Mouse (Mus musculus): Measurements from ENCODE around the gene Gm45618. TPM values are rescaled to one million over a fixed set of nuclear protein-coding genes. Genes with fewer than 3 reads are reported as not detected.

Gm45618 gene
- polyA plus RNA-seq, 1 experiment from 2014 or later, result not detected

Other genes with a start within 250 kb of the Gm45618 start
- gene Tollip, start 202.2 kb downstream of the Gm45618 start, polyA plus RNA-seq (2014; fragmentation: Nextera tagmentation; extraction: Ambion mirVana), result 21.0 and 45.8 TPM in 2 replicates
- 0.46 and 0.69 TPM in 2 replicates for gene Brsk2, start 171.0 kb downstream of the Gm45618 start, polyA plus RNA-seq (2014; fragmentation: Nextera tagmentation; extraction: Ambion mirVana)
- gene Mob2, start 59.7 kb downstream of the Gm45618 start, polyA plus RNA-seq (2014; fragmentation: Nextera tagmentation; extraction: Ambion mirVana), result 63.8 and 65.8 TPM in 2 replicates
- 1.2 and 1.3 TPM in 2 replicates for gene Dusp8, start 24.9 kb downstream of the Gm45618 start, polyA plus RNA-seq (2014; fragmentation: Nextera tagmentation; extraction: Ambion mirVana)
- not detected in 2 replicates for gene Gm39115, start 15.3 kb upstream of the Gm45618 start, polyA plus RNA-seq (2014; fragmentation: Nextera tagmentation; extraction: Ambion mirVana)
- not detected in 2 replicates for gene Gm45337, start 23.9 kb upstream of the Gm45618 start, polyA plus RNA-seq (2014; fragmentation: Nextera tagmentation; extraction: Ambion mirVana)
- gene Gm29735, start 36.4 kb upstream of the Gm45618 start, polyA plus RNA-seq (2014; fragmentation: Nextera tagmentation; extraction: Ambion mirVana), result not detected in 2 replicates
- not detected in 2 replicates for gene Gm4553, start 45.0 kb upstream of the Gm45618 start, polyA plus RNA-seq (2014; fragmentation: Nextera tagmentation; extraction: Ambion mirVana)
- gene Krtap5-2, start 55.3 kb upstream of the Gm45618 start, polyA plus RNA-seq (2014; fragmentation: Nextera tagmentation; extraction: Ambion mirVana), result not detected in 2 replicates
- gene Gm10153, start 69.7 kb upstream of the Gm45618 start, polyA plus RNA-seq (2014; fragmentation: Nextera tagmentation; extraction: Ambion mirVana), result not detected in 2 replicates
- gene Krtap5-3, start 80.6 kb upstream of the Gm45618 start, polyA plus RNA-seq (2014; fragmentation: Nextera tagmentation; extraction: Ambion mirVana), result not detected in 2 replicates
- not detected in 2 replicates for gene Gm7579, start 91.1 kb upstream of the Gm45618 start, polyA plus RNA-seq (2014; fragmentation: Nextera tagmentation; extraction: Ambion mirVana)
- not detected in 2 replicates for gene Krtap5-5, start 109.2 kb upstream of the Gm45618 start, polyA plus RNA-seq (2014; fragmentation: Nextera tagmentation; extraction: Ambion mirVana)
- gene Gm40460, start 120.3 kb upstream of the Gm45618 start, polyA plus RNA-seq (2014; fragmentation: Nextera tagmentation; extraction: Ambion mirVana), result not detected in 2 replicates
- gene Gm2431, start 137.6 kb upstream of the Gm45618 start, polyA plus RNA-seq (2014; fragmentation: Nextera tagmentation; extraction: Ambion mirVana), result not detected in 2 replicates
- not detected in 2 replicates for gene Gm4559, start 153.6 kb upstream of the Gm45618 start, polyA plus RNA-seq (2014; fragmentation: Nextera tagmentation; extraction: Ambion mirVana)
- not detected in 2 replicates for gene Krtap5-1, start 176.4 kb upstream of the Gm45618 start, polyA plus RNA-seq (2014; fragmentation: Nextera tagmentation; extraction: Ambion mirVana)
- not detected in 2 replicates for gene Krtap5-4, start 182.8 kb upstream of the Gm45618 start, polyA plus RNA-seq (2014; fragmentation: Nextera tagmentation; extraction: Ambion mirVana)